Mouse (Mus musculus) forebrain, embryonic 16.5 days (tissue): ENCODE measurements at regions not wholly inside any gene's neighbourhood (a gene's known extent, or its start where the extent isn't known, plus 50 kb on each side); places are given as distances from the start of the nearest gene placed in this dataset.
"Not testable (repeated sequence)": the region's sequence is repeated elsewhere in the genome, so short reads cannot be mapped to it uniquely, and the experiment has no call there.

Experiments used
- ATAC-seq: fragments of 200-750 bp; cut with Nextera tagmentation; 2 replicates; pipeline ENCODE4 v1.8.0; 2017; ENCODE audit warnings: mild to moderate bottlenecking, moderate library complexity
- H3K27ac ChIP-seq: fragments of 300-500 bp; sonication (generic); 2 replicates; pipeline ENCODE4 v1.5.1; 2014; ENCODE audit warnings: low read length, control low read depth
- H3K27me3 ChIP-seq: fragments of 300-500 bp; sonication (generic); replicated peaks from 2 replicates; pipeline ENCODE4 v1.6.1; 2014; ENCODE audit warnings: low read length; ENCODE audit not compliant: control insufficient read depth, insufficient read depth
- H3K36me3 ChIP-seq: fragments of 300-500 bp; sonication (generic); 2 replicates; pipeline ENCODE4 v1.6.1; 2014; ENCODE audit not compliant: control insufficient read depth, insufficient read depth
- H3K4me1 ChIP-seq: fragments of 300-500 bp; sonication (generic); replicated peaks from 2 replicates; pipeline ENCODE4 v1.6.1; 2014; ENCODE audit warnings: low read length; ENCODE audit not compliant: control insufficient read depth, insufficient read depth
- H3K4me2 ChIP-seq: fragments of 300-500 bp; sonication (generic); 2 replicates; pipeline ENCODE4 v1.6.1; 2014; ENCODE audit warnings: mild to moderate bottlenecking, low read length, control low read depth
- H3K4me3 ChIP-seq: fragments of 300-500 bp; sonication (generic); replicated peaks from 2 replicates; pipeline ENCODE4 v1.5.1; 2014; ENCODE audit warnings: mild to moderate bottlenecking, low read length, control low read depth
- H3K9ac ChIP-seq: fragments of 300-500 bp; sonication (generic); replicated peaks from 2 replicates; pipeline ENCODE4 v1.6.1; 2014; ENCODE audit warnings: low read depth, low read length, control low read depth
- H3K9me3 ChIP-seq: fragments of 300-500 bp; sonication (generic); 2 replicates; pipeline ENCODE4 v1.6.1; 2016; ENCODE audit warnings: low read length; ENCODE audit not compliant: control insufficient read depth
- WGBS: fragments of 180-500 bp; shearing (Covaris S2); extraction: QIAGEN DNeasy Blood & Tissue Kit; methylation state at CpG from one replicate; pipeline ENCODE4 v1.1.7; 2014; 5-methylcytosine and 5-hydroxymethylcytosine counted together

GRCm38 (mm10) chr1:4660616-4661015 lies 147.1 kb upstream of the Gm37988 start:
- not testable (repeated sequence) for H3K4me1 ChIP-seq, H3K4me2 ChIP-seq, ATAC-seq, H3K36me3 ChIP-seq, H3K4me3 ChIP-seq, H3K27me3 ChIP-seq, H3K9me3 ChIP-seq, H3K27ac ChIP-seq, H3K9ac ChIP-seq
- 95% methylated on average over 5 of the region's 5 CpGs for WGBS

DNA sequence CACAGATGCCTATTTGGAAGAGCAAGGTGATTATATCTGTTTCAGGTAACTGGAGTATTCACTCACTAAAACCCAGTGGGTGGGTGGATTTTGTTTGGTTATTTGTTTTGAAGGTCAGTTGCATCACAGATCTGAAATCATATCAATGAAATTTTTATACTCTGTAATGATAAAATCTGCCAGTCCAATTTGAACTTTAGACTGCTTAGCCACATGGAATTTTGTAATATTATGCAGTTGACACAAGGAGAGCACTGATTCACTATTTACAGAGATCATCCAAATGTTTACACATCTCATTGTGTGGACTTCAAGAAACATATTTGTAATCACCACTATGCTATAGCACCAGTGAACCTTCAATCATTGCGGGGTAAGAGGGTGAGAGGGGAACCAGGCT lies 145.9 kb upstream of the Gm37988 start:
- Histone ChIP-seq H3K27me3 (no peaks in the 10 kb centered on the region), H3K4me3 (no peak overlapping the region), H3K4me1 (no peaks in the 10 kb centered on the region), H3K27ac (no peak overlapping the region), H3K4me2 (no peak overlapping the region), H3K9ac (no peak overlapping the region), H3K9me3 (no peaks in the 10 kb centered on the region), H3K36me3 (no peaks in the 10 kb centered on the region)
- no peak for ATAC-seq
- 92% methylated on average over 1 of the region's 1 CpGs for WGBS

- Histone ChIP-seq H3K36me3 (no peaks in the 10 kb centered on the region), H3K4me2 (no peak overlapping the region), H3K27ac (no peak overlapping the region), H3K27me3 (no peaks in the 10 kb centered on the region), H3K4me1 (no peaks in the 10 kb centered on the region), H3K9ac (no peak overlapping the region), H3K9me3 (no peaks in the 10 kb centered on the region), H3K4me3 (no peak overlapping the region)
- ATAC-seq, result no peak
- WGBS, result 81% methylated on average over 1 of the region's 1 CpGs
Observed at GRCm38 (mm10) chr1:4669732-4670131, 138.0 kb upstream of the Gm37988 start.

- 44% methylated on average over 1 of the region's 1 CpGs for WGBS
- no peak for ATAC-seq
- H3K27me3 ChIP-seq, result no peaks in the 10 kb centered on the region
- no peak overlapping the region for H3K9ac ChIP-seq
- no peak overlapping the region for H3K4me2 ChIP-seq
- H3K9me3 ChIP-seq, result no peaks in the 10 kb centered on the region
- H3K4me1 ChIP-seq, result no peaks in the 10 kb centered on the region
- H3K4me3 ChIP-seq, result no peak overlapping the region
- H3K36me3 ChIP-seq, result no peaks in the 10 kb centered on the region
- no peak overlapping the region for H3K27ac ChIP-seq
Observed at GRCm38 (mm10) chr1:4671237-4672019, 136.3 kb upstream of the Gm37988 start.

DNA sequence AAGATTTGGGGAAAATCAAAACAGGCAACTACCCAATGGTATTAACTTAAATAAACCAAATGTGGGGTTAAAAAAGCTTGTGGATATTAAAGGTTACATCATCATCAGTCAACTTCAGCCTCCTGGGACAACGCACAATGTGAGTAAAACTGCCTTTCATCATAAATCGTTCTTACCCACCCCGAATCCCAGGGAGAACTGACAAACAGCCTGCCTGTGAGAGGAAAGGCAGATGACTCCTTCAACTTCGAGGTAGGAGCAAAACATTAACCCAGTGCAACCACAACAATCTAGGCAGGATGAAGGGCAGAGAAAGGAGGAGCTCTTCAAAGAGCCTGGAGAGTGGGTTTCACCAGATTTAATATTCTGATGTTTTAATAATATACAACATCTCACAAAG lies 135.3 kb upstream of the Gm37988 start:
- Histone ChIP-seq H3K9me3 (no peaks in the 10 kb centered on the region), H3K27ac (no peak overlapping the region), H3K4me3 (no peak overlapping the region), H3K9ac (no peak overlapping the region), H3K4me1 (no peaks in the 10 kb centered on the region), H3K4me2 (no peak overlapping the region), H3K36me3 (no peaks in the 10 kb centered on the region), H3K27me3 (no peaks in the 10 kb centered on the region)
- 85% methylated on average over 4 of the region's 4 CpGs for WGBS
- no peak for ATAC-seq

DNA sequence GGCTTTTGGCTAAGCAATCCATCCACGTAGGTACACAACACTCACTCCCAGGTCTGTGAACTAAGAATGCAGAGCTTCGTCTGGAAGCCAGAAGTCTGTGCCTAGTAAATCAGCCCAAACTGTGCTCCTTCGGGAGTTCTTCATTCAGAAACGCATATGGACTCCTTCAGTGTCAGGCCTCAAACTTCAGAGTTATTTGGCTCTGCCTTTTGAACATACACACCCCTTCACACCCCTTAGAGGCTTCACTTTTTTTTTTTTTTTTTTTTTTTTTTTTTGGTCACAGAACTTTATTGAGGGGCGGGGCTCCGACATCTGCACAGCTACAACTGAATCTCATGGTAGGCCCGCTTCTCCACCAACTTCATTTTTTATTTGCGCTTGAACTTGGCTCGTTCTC lies 120.1 kb upstream of the Gm37988 start:
- no peak for ATAC-seq
- Histone ChIP-seq H3K4me3 (no peak overlapping the region), H3K27me3 (no peaks in the 10 kb centered on the region), H3K9ac (no peak overlapping the region), H3K9me3 (no peaks in the 10 kb centered on the region), H3K4me2 (no peak overlapping the region), H3K27ac (no peak overlapping the region), H3K36me3 (no peaks in the 10 kb centered on the region), H3K4me1 (no peaks in the 10 kb centered on the region)
- 96% methylated on average over 9 of the region's 9 CpGs for whole genome bisulfite sequencing

- no peak for ATAC-seq
- Histone ChIP-seq H3K27me3 (no peaks in the 10 kb centered on the region), H3K4me2 (no peak overlapping the region), H3K36me3 (no peaks in the 10 kb centered on the region), H3K9ac (no peak overlapping the region), H3K4me1 (no peaks in the 10 kb centered on the region), H3K9me3 (no peaks in the 10 kb centered on the region), H3K4me3 (no peak overlapping the region), H3K27ac (no peak overlapping the region)
- 21% methylated on average over 26 of the region's 26 CpGs for WGBS
Observed at GRCm38 (mm10) chr1:4689096-4689495, 118.6 kb upstream of the Gm37988 start.

DNA sequence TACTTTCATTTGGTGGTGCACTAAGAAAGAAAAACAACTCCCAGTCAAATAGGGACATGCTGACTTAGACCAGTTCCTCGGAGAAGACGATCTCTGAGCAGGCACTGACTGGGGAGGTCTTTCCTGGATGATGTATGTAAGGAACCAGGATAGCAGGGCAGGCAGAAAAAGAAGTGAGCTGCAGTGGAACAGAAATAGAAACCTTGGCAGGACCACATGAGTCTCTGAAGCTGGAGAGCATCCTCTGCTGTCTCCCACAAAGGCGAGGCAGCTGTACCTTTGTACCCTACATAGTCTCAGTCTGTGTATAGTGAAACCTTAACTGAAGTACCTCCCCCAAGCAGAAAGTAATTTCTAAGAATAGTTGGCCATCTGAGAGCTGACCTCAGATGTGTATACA lies 104.4 kb upstream of the Gm37988 start:
- no peak for ATAC-seq
- H3K4me1 ChIP-seq, result no peaks in the 10 kb centered on the region
- 84% methylated on average over 3 of the region's 3 CpGs for whole genome bisulfite sequencing
- no peaks in the 10 kb centered on the region for H3K27me3 ChIP-seq
- H3K27ac ChIP-seq, result no peak overlapping the region
- H3K4me2 ChIP-seq, result no peak overlapping the region
- H3K4me3 ChIP-seq, result no peak overlapping the region
- H3K9me3 ChIP-seq, result no peaks in the 10 kb centered on the region
- H3K36me3 ChIP-seq, result no peaks in the 10 kb centered on the region
- H3K9ac ChIP-seq, result no peak overlapping the region

GRCm38 (mm10) chr1:4706171-4706570 lies 101.5 kb upstream of the Gm37988 start:
- 88% methylated on average over 6 of the region's 6 CpGs for WGBS
- Histone ChIP-seq H3K4me3 (no peak overlapping the region), H3K27ac (no peak overlapping the region), H3K4me1 (no peaks in the 10 kb centered on the region), H3K27me3 (no peaks in the 10 kb centered on the region), H3K36me3 (no peaks in the 10 kb centered on the region), H3K4me2 (no peak overlapping the region), H3K9ac (no peak overlapping the region), H3K9me3 (no peaks in the 10 kb centered on the region)
- ATAC-seq, result no peak
